Mouse (Mus musculus) G1E (cell line): ENCODE measurements around the gene Ccdc124.

Source experiments
- CTCF ChIP-seq: IDR thresholded peaks from 2 replicates; pipeline ENCODE4 v1.5.1; 2012; ENCODE audit warnings: low read depth, low read length, inconsistent platforms, mixed read lengths
- GATA2 ChIP-seq: IDR thresholded peaks from 2 replicates; pipeline ENCODE4 v1.6.1; 2012; ENCODE audit warnings: low read depth, low read length, inconsistent platforms, borderline replicate concordance
- POLR2AphosphoS5 ChIP-seq: IDR thresholded peaks from 2 replicates; pipeline ENCODE4 v1.6.1; 2012; ENCODE audit warnings: low read depth, low read length, inconsistent platforms; ENCODE audit not compliant: insufficient replicate concordance
- TAL1 ChIP-seq: conservative IDR thresholded peaks from 2 replicates; pipeline ENCODE4 v1.6.1; 2012; ENCODE audit warnings: low read depth, low read length, inconsistent platforms, mixed read lengths

- TF ChIP-seq CTCF (no peak), TAL1 (no peak), GATA2 (no peak), POLR2AphosphoS5 (no peak)
These were observed 932 bp downstream of the Ccdc124 start for GRCm38 (mm10) chr8:70872643-70873363.
